Mouse (Mus musculus) olfactory bulb, adult 2 months (tissue): Measurements from ENCODE around the gene Emc1. TPM values are rescaled to one million over a fixed set of nuclear protein-coding genes. Genes with fewer than 3 reads are reported as not detected.

ENCODE experiments used
- H3K27ac ChIP-seq: fragments of 200-500 bp; 2 replicates; pipeline ENCODE4 v1.5.1; 2012; ENCODE audit warnings: low read depth, low read length; ENCODE audit not compliant: insufficient read depth
- H3K4me1 ChIP-seq: fragments of 200-500 bp; 2 replicates; pipeline ENCODE4 v1.6.1; 2012; ENCODE audit warnings: low read length; ENCODE audit not compliant: control insufficient read depth, insufficient read depth
- H3K4me3 ChIP-seq: fragments of 200-500 bp; 2 replicates; pipeline ENCODE4 v1.5.1; 2012; ENCODE audit warnings: mild to moderate bottlenecking, low read depth, low read length, moderate library complexity; ENCODE audit not compliant: insufficient read depth
- CTCF ChIP-seq: fragments of 200-500 bp; IDR thresholded peaks from 2 replicates; pipeline ENCODE4 v1.5.1; 2012; ENCODE audit warnings: low read depth, mild to moderate bottlenecking, low read length, moderate library complexity; ENCODE audit not compliant: insufficient read depth
- POLR2A ChIP-seq: fragments of 200-500 bp; IDR thresholded peaks from 2 replicates; pipeline ENCODE4 v1.6.1; 2012; ENCODE audit warnings: mild to moderate bottlenecking, low read depth, low read length, moderate library complexity; ENCODE audit not compliant: insufficient read depth
- WGBS: fragments of 180-500 bp; shearing (Covaris S2); methylation state at CpG from one replicate; pipeline ENCODE4 v1.1.7; 2018; 5-methylcytosine and 5-hydroxymethylcytosine counted together
- polyA plus RNA-seq: library from polyadenylated mRNA; stranded (reverse); fragments of >200 nt; gene quantifications from 2 replicates; pipeline ENCODE4 v1.2.4, GENCODE M21; 2012; ENCODE audit warnings: low replicate concordance; ENCODE audit not compliant: missing spikeins, insufficient read depth, insufficient read length

The Emc1 gene
- polyA plus RNA-seq = not detected in 2 replicates

DNA sequence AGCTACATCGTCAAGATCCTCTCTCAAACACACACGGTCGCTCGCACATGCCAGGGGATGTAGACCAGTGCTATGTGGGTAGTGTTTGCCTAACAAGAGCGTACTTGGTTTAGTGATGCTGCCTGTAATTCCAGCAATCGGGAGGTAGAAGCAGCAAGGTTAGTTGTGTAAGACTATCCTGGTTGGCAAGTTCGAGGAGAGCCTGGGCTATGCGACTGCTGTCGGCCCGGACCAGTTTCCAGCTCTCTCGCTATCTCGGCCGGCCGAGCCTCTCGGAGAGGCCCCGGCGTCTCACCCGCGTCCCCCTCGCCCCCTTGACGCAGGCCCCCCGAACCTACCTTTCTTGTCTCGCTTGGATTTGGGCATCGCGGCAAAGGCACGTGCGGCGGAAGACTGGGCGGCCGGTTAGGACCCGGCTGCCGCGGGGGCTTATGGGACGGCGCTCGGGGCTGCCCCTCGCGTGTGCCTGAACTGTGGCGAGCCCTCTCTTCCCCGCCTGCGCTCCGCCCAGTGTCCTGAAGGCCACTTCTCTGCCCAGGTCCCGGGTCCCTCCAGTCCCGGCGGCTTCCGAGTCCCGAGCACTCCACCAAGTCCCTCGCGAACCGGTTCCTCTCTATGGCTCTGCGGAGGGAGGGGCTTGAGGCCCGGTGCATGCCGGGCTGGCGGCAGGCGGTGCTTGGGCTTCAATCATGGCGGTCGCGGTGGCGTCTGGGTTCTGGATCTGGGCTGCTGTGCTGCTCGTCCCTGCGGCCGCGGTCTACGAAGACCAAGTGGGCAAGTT lies at the start of gene Emc1, which contains the start of the genes Mrto4 and Ubr4:
TSS of gene Emc1 (plus strand) at position 657 of the 781 bp plus-strand sequence.
TSS of gene Mrto4 (minus strand) at position 646 of the 781 bp plus-strand sequence.
TSS of gene Ubr4 (plus strand) at position 679 of the 781 bp plus-strand sequence.
- WGBS = under 1% methylated on average over 64 of the region's 64 CpGs
- TF ChIP-seq POLR2A (0 out of 2 replicates have a peak, but pooled peaks have one; percentile 35), CTCF (no peak)
- peak within 1 kb of the TSS; percentile 79 for H3K4me3 ChIP-seq
- peak within 1 kb of the TSS; percentile 93 for H3K27ac ChIP-seq
- peaks cover 7% of the 10 kb centered on the region for H3K4me1 ChIP-seq

DNA sequence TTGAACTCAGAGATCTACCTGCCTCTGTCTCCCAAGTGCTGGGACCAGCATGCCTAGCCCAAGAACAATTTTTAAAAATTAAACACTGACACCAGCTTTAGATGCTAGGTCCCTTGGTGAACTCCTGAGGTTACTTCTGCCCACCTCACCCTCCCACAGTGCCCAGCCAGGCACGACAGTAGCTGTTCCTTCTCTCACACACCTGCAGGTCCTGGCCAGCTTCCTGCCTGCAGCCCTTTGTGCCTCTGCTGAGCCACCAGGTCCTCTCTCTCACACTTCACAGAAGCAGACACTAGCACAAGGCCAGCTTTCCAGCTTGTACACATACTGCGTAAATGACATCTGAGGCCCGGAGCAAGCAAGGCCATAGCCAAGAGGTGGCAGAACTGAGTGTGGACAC lies 46.9 kb upstream of the Emc1 start:
- no peak overlapping the region for H3K27ac ChIP-seq
- TF ChIP-seq POLR2A (no peak), CTCF (no peak)
- no peak overlapping the region for H3K4me3 ChIP-seq
- WGBS = 90% methylated on average over 3 of the region's 3 CpGs
- H3K4me1 ChIP-seq = peaks cover 14% of the 10 kb centered on the region

GRCm38 (mm10) chr4:139307916-139308315 lies 44.5 kb upstream of the Emc1 start:
- WGBS = 86% methylated on average over 5 of the region's 5 CpGs
- H3K4me3 ChIP-seq = no peak overlapping the region
- H3K4me1 ChIP-seq = peaks cover 20% of the 10 kb centered on the region
- no peak for TF ChIP-seq CTCF
- TF ChIP-seq POLR2A = no peak
- no peak overlapping the region for H3K27ac ChIP-seq

DNA sequence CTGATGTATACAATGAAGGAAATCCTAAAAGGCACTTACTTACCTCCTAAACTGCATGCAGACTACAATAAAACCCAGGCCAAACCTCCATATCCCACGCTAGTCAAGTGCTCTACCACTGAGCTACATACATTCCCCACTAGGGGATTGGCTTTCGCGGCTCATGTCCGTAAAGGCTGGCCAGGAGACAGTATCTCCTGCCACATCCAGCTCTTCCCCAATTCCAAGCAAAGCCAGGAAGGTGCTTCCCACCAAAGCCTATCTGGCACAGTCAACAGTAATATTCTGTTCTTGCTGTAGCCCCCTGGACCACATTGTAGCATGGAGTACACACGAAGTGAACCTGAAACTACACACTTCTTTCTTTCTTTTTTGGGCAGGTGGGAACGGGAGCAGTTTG lies 42.7 kb upstream of the Emc1 start:
- Histone ChIP-seq H3K4me1 (peaks cover 20% of the 10 kb centered on the region), H3K4me3 (peak overlapping the region; percentile 66), H3K27ac (no peak overlapping the region)
- TF ChIP-seq CTCF = no peak
- TF ChIP-seq POLR2A = no peak
- 38% methylated on average over 6 of the region's 6 CpGs for WGBS

DNA sequence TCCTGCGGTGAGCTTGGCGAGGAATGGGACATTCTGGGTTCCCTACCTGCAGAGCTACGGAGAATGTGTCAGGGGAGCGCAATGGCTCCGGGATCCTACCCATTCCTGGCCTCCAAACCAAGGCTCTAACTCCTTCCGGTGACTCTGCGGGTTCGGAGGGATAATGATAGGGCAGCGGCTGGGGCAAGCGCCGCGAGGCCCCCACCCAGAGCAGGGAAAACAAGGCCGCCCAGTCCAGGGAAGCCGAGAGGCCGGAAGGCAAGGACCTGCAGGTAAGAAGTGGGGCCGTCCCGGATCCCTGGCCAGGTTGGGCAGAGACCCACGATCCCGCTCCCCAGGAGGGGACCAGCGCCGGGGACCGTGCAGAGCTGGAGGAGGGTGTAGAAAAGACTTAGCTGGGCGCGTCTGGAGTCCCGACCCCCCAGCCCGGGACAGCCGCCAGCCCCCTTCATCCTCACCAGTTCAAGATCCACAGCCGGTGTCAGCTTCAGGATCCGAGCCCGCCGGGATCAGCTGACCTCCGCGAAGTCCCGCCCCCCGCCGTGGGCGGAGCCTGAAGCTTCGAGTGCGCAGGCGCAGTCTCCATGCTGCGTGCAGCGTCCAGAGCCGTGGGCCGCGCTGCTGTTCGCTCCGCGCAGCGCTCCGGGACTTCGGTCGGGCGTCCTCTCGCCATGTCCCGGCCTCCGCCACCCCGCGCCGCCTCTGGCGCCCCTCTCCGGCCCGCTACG lies 42.1 kb upstream of the Emc1 start, which contains the start of the genes Pqlc2 and Akr7a5:
TSS of gene Pqlc2 (minus strand) at position 538 of the 728 bp plus-strand sequence.
TSS of gene Akr7a5 (plus strand) at position 574 of the 728 bp plus-strand sequence.
- peak within 1 kb of the TSS; percentile 66 for H3K4me3 ChIP-seq
- WGBS = under 1% methylated on average over 62 of the region's 63 CpGs
- H3K27ac ChIP-seq = no peak within 1 kb of the TSS
- peaks cover 20% of the 10 kb centered on the region for H3K4me1 ChIP-seq
- TF ChIP-seq CTCF (no peak), POLR2A (peak; percentile 97)

DNA sequence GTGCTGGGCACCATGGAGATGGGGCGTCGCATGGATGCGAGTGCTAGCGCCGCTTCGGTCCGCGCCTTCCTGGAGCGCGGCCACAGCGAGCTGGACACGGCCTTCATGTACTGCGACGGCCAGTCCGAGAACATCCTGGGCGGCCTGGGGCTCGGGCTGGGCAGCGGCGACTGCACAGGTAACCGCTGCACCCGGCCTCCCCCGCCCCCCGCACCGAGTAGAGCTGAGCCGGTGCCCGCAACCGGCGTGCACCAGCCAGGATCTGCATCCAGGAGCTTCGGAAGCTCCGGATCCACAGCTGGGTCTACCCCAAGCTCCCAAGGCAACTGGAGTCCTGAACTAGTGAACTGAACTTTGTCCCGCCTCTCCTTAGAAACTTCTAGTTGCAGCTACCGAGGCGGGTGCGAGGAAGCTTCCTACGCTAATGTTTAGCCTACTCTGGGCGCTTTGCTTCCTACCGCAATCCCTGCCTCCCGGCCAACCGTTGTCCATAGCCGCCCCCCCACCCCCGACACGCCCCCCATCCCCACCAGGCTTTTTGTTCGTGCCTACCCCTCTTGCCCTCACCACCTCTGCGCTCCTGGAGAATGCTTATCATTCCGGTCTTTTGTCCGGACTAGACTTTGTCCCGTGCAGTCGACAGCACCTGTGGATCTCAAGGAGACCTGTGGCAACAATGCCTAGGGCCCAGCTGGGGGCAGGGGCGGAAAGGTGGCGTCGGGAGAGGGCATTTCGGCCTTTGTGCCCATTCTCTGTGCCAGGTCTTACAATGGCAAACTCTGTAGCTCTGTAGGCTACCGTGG lies 41.3 kb upstream of the Emc1 start:
- Histone ChIP-seq H3K4me3 (peak overlapping the region; percentile 66), H3K4me1 (peaks cover 20% of the 10 kb centered on the region), H3K27ac (no peak overlapping the region)
- no peak for TF ChIP-seq CTCF
- no peak for TF ChIP-seq POLR2A
- under 1% methylated on average over 52 of the region's 53 CpGs for WGBS

DNA sequence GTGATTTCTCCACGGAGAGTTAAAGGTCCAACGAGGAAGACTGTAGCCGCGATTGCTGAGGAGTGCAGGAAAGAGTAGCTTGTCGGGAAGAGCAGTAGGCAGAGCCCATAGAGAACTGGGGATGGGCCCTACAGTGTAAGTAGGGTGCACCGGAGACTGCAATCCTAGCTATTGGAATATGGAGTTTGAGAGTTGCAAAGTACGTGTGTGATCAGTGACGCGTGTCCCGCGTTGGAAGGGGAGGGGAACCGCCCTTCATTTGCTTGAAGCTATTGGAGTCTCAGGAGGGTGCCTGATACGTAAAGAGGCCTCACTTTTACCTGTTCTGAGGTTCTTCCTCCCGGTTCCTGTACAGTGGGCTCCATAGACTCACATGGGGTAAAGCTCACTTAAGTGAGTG lies 40.7 kb upstream of the Emc1 start:
- TF ChIP-seq CTCF = no peak
- no peak for TF ChIP-seq POLR2A
- Histone ChIP-seq H3K4me3 (peak overlapping the region; percentile 28; the same call in 1 of the 2 replicates), H3K27ac (no peak overlapping the region), H3K4me1 (peaks cover 20% of the 10 kb centered on the region)
- WGBS = 27% methylated on average over 14 of the region's 14 CpGs

- H3K4me1 ChIP-seq = peaks cover 20% of the 10 kb centered on the region
- TF ChIP-seq POLR2A = no peak
- TF ChIP-seq CTCF = no peak
- H3K4me3 ChIP-seq = no peak overlapping the region
- H3K27ac ChIP-seq = no peak overlapping the region
- 62% methylated on average over 4 of the region's 4 CpGs for WGBS
These were observed 39.8 kb upstream of the Emc1 start for GRCm38 (mm10) chr4:139312632-139313031.
